In the genomic region with DNA sequence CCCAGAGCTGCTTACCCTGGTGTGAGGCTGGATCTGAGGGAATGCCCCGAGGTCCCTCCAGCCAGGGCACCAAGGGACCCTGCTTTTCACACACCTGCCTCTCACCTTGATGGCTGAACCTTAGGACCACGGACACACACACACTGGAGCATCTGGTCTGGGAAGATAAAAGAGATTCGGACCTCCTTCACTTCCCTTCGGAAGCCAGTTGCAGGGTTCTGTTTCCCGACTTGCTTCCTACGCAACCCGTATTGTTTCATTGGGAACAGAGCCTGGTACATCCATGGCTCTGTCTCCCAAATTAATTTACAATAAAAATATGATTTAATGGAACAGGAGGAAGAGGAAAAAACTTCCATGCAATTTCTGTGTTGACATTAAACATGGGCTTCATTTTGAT, we compare ENCODE assay signal across 24 mouse cellular contexts.
DNase-seq lines count a peak whose midpoint lies in the region; ATAC-seq and TF ChIP-seq lines count a peak whose summit lies in the region.
"Had no signal": no experiment of that assay in that cellular context is flagged by ENCODE, and none has a peak within 500 bp of the region (broad histone marks: within the 10 kb centered on the region; RNA-seq: fewer than 3 reads in every experiment).

No protein-coding gene starts in this region.

- TF ChIP-seq CTCF in lung, embryonic 14.5 days (IDR thresholded peaks at IDR 0.05; ENCODE audit: low read depth), result no peak

- peaks cover 10% of the 10 kb centered on the region for H3K27me3 ChIP-seq in lung, embryonic 14.5 days (ENCODE audit: insufficient read depth, low read length)
- H3K27me3 ChIP-seq in lung, embryonic 16.5 days (ENCODE audit: control insufficient read depth, insufficient read depth, low read depth, low read length), result peaks cover 6% of the 10 kb centered on the region; the same call in 1 of the 2 replicates

- 55% methylated on average over 7 of the region's 7 CpGs for WGBS in lung, embryonic 14.5 days
- WGBS in lung, embryonic 16.5 days, result 53% methylated on average over 7 of the region's 7 CpGs

- H3K4me2 ChIP-seq in lung, embryonic 14.5 days, result no peak overlapping the region
- peak overlapping the region; percentile 30; the same call in 1 of the 2 replicates for H3K4me2 ChIP-seq in lung, embryonic 16.5 days (ENCODE audit: low read depth, low read length)
- H3K4me2 ChIP-seq: embryonic facial prominence, embryonic 13.5 days; forebrain, embryonic 12.5 days; heart, embryonic 11.5 days; hindbrain, embryonic 12.5 days; hindbrain, embryonic 15.5 days had no signal

- no peak overlapping the region for H3K4me3 ChIP-seq in lung, embryonic 14.5 days (ENCODE audit: low read depth, low read length)
- H3K4me3 ChIP-seq in lung, embryonic 16.5 days (ENCODE audit: low read length), result no peak overlapping the region
- H3K4me3 ChIP-seq: embryonic facial prominence, embryonic 10.5 days; embryonic facial prominence, embryonic 13.5 days; erythroblast, embryonic 14.5 days; forebrain, embryonic 12.5 days; hindbrain, embryonic 12.5 days; hindbrain, embryonic 15.5 days had no signal

- ATAC-seq in lung, embryonic 14.5 days (ENCODE audit: insufficient read depth), result 0 out of 2 replicates have a peak, but pooled peaks have one; percentile 21
- peak; percentile 45 for ATAC-seq in lung, embryonic 16.5 days (ENCODE audit: low read depth)
- ATAC-seq: CD4-positive, CD25-positive, alpha-beta regulatory T cell, adult 4 months; forebrain, embryonic 16.5 days had no signal

- H3K4me1 ChIP-seq in lung, embryonic 14.5 days (ENCODE audit: insufficient read depth), result no peaks in the 10 kb centered on the region
- no peaks in the 10 kb centered on the region for H3K4me1 ChIP-seq in lung, embryonic 16.5 days (replicated peaks; ENCODE audit: control insufficient read depth, insufficient read depth, low read length)
- H3K4me1 ChIP-seq: embryonic facial prominence, embryonic 13.5 days; forebrain, embryonic 12.5 days; hindbrain, embryonic 12.5 days; hindbrain, embryonic 15.5 days had no signal

- H3K27ac ChIP-seq in lung, embryonic 14.5 days (ENCODE audit: low read depth), result peak overlapping the region; percentile 26; the same call in 1 of the 2 replicates
- H3K27ac ChIP-seq in lung, embryonic 16.5 days (ENCODE audit: low read length), result peak overlapping the region; percentile 89
- H3K27ac ChIP-seq: embryonic facial prominence, embryonic 10.5 days; embryonic facial prominence, embryonic 13.5 days; forebrain, embryonic 12.5 days; hindbrain, embryonic 12.5 days; hindbrain, embryonic 15.5 days had no signal

- no peaks in the 10 kb centered on the region for H3K36me3 ChIP-seq in lung, embryonic 14.5 days (ENCODE audit: insufficient read depth)
- no peaks in the 10 kb centered on the region for H3K36me3 ChIP-seq in lung, embryonic 16.5 days (ENCODE audit: control insufficient read depth, insufficient read depth, low read length)
- H3K36me3 ChIP-seq: embryonic facial prominence, embryonic 10.5 days; embryonic facial prominence, embryonic 13.5 days; forebrain, embryonic 12.5 days; hindbrain, embryonic 12.5 days; hindbrain, embryonic 15.5 days had no signal

- no peak overlapping the region for H3K9ac ChIP-seq in lung, embryonic 14.5 days
- H3K9ac ChIP-seq in lung, embryonic 16.5 days (ENCODE audit: low read length), result no peak overlapping the region
- H3K9ac ChIP-seq: embryonic facial prominence, embryonic 13.5 days; forebrain, embryonic 12.5 days; hindbrain, embryonic 12.5 days; hindbrain, embryonic 15.5 days had no signal

- intact Hi-C loops in left cerebral cortex, postnatal 36 days (cut with DNase I), result no loop called here

- DNase-seq in lung, embryonic 14.5 days, result peak; percentile 46
- peak; percentile 73 for DNase-seq in lung, postnatal 25 days (ENCODE audit: low spot score)
- no peak for DNase-seq in left cerebral cortex, postnatal 36 days (ENCODE audit: low spot score in 2 of 2)
- no peak for DNase-seq in thymus, postnatal 36 days
- no peak for DNase-seq in kidney, postnatal 14 days
- DNase-seq: adrenal gland, adult 2 months; adrenal gland, postnatal 14 days; cerebellum, adult 11 months; cerebellum, adult 2 months; cerebellum, postnatal 10 days; cerebellum, postnatal 36 days; embryo, embryonic 11 days; gastrocnemius, postnatal 10 days; heart, adult 11 months had no signal

- H3K9me3 ChIP-seq in lung, embryonic 14.5 days (ENCODE audit: low read depth, low read length), result no peaks in the 10 kb centered on the region
- no peaks in the 10 kb centered on the region for H3K9me3 ChIP-seq in lung, embryonic 16.5 days (ENCODE audit: control insufficient read depth, low read length)
- H3K9me3 ChIP-seq: embryonic facial prominence, embryonic 10.5 days; embryonic facial prominence, embryonic 13.5 days; forebrain, embryonic 12.5 days; hindbrain, embryonic 12.5 days; hindbrain, embryonic 15.5 days had no signal

Comparison
In these comparisons a context has a peak if more than half of its experiments do, and no peak if none do; other contexts are left out.
1. DNase-seq: peak in lung, embryonic 14.5 days (single experiment) and lung, postnatal 25 days (single experiment); none in left cerebral cortex, postnatal 36 days (0 of 2), thymus, postnatal 36 days (0 of 2) and kidney, postnatal 14 days (single experiment).